Comparison of ENCODE assay signal across 19 mouse cellular contexts in the genomic region with DNA sequence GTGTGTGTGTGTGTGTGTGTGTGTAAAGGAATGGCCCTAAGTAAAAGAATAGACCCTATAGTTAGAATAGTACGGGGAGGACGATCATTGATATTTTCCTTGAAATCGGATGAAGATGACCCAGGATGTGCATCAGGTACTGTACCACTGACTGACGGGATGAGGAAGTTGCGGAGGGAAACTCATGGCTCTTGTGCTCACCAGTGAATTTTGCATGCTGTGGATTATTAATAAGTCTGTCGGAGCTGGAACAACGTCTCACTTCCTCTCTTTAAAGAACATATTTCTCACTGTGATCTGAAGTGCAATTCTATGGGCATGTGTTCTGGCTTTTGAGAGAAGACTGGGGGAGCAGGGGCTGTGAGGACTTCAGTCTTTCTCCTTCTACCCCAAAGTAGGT.
"Had no signal": no experiment of that assay in that cellular context is flagged by ENCODE, and none has a peak within 500 bp of the region (broad histone marks: within the 10 kb centered on the region; RNA-seq: fewer than 3 reads in every experiment).

No protein-coding gene starts in this region.

- DNase-seq: kidney, adult 18-20 months; kidney, postnatal 10 days; kidney, postnatal 36 days; layer of hippocampus, postnatal 36 days; lung, adult 18-20 months; lung, postnatal 14 days; lung, postnatal 4 days; right cerebral cortex, adult 18-20 months; right cerebral cortex, postnatal 14 days; right cerebral cortex, postnatal 4 days; thymus, adult 18-20 months; thymus, postnatal 36 days had no signal

- H3K36me3 ChIP-seq: lung, embryonic 15.5 days; midbrain, embryonic 10.5 days; midbrain, embryonic 13.5 days had no signal

- H3K9me3 ChIP-seq: lung, embryonic 15.5 days; megakaryocyte, embryonic 14.5 days; midbrain, embryonic 10.5 days; midbrain, embryonic 13.5 days had no signal

- H3K4me3 ChIP-seq: left cerebral cortex, adult 2 months; lung, embryonic 15.5 days; megakaryocyte, embryonic 14.5 days; midbrain, embryonic 10.5 days; midbrain, embryonic 13.5 days had no signal

- H3K27ac ChIP-seq: left cerebral cortex, adult 2 months; liver, embryonic 14.5 days; lung, embryonic 15.5 days; midbrain, embryonic 10.5 days; midbrain, embryonic 13.5 days had no signal

- H3K27me3 ChIP-seq: lung, embryonic 15.5 days; megakaryocyte, embryonic 14.5 days; midbrain, embryonic 13.5 days had no signal

- H3K4me1 ChIP-seq: lung, embryonic 15.5 days; megakaryocyte, embryonic 14.5 days had no signal

- H3K9ac ChIP-seq: liver, embryonic 14.5 days; lung, embryonic 15.5 days; midbrain, embryonic 13.5 days had no signal

- ATAC-seq: midbrain, embryonic 13.5 days had no signal

- H3K4me2 ChIP-seq: liver, embryonic 11.5 days; lung, embryonic 15.5 days; midbrain, embryonic 13.5 days had no signal
